Mouse (Mus musculus): ENCODE data around the gene Gm49366. TPM values are rescaled to one million over a fixed set of nuclear protein-coding genes. Genes with fewer than 3 reads are reported as not detected.
"Not testable (repeated sequence)": the region's sequence is repeated elsewhere in the genome, so short reads cannot be mapped to it uniquely, and the experiment has no call there.

Gm49366 gene
- polyA plus RNA-seq, 1 experiment from 2014 or later = not detected

GRCm38 (mm10) chr12:84034108-84034507 lies 4.6 kb upstream of the Gm49366 start:
- Histone ChIP-seq H3K9me3 (replicated peaks) (no peaks in the 10 kb centered on the region), H3K4me1 (peaks cover 2% of the 10 kb centered on the region; the same call in 1 of the 2 replicates), H3K27ac (no peak overlapping the region), H3K9ac (no peak overlapping the region), H3K4me3 (no peak overlapping the region), H3K4me2 (no peak overlapping the region), H3K36me3 (no peaks in the 10 kb centered on the region), H3K27me3 (replicated peaks) (peaks cover 19% of the 10 kb centered on the region)
- 21% methylated on average over 4 of the region's 4 CpGs for WGBS (ENCODE audit: insufficient replicate concordance)
- no peak for ATAC-seq

DNA sequence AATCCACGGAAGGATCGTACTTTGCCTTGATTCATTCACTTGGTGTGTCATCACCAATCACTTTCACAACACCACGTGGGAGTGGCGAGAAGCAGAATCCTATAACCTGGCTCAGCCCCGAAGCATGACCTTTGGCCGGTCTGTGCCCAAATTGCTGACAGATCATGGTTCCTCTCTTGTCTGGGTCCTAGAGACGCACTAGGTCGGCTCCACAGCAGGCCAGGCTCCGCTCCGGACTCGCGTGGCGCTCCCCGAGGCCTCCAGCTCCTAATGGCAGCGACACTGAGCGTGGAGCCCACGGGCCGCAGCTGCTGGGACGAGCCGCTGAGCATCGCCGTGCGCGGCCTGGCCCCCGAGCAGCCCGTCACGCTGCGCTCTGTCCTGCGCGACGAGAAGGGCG lies 494 bp upstream of the Gm49366 start, which contains the start of gene Acot4:
Acot4 (plus strand) TSS at position 139 of the 400 bp plus-strand sequence.
- H3K4me3 ChIP-seq = peak within 1 kb of the TSS; percentile 48
- peak within 1 kb of the TSS; percentile 35 for H3K9ac ChIP-seq
- H3K36me3 ChIP-seq; H3K9me3 ChIP-seq (replicated peaks); ATAC-seq; H3K4me1 ChIP-seq: not testable (repeated sequence)
- peak within 1 kb of the TSS; percentile 67 for H3K4me2 ChIP-seq
- H3K27me3 ChIP-seq (replicated peaks) = peaks cover 20% of the 10 kb centered on the region
- 14% methylated on average over 27 of the region's 32 CpGs for WGBS (ENCODE audit: insufficient replicate concordance)
- H3K27ac ChIP-seq = 0 out of 2 replicates have a peak within 1 kb of the TSS, but pooled peaks have one; percentile 25

DNA sequence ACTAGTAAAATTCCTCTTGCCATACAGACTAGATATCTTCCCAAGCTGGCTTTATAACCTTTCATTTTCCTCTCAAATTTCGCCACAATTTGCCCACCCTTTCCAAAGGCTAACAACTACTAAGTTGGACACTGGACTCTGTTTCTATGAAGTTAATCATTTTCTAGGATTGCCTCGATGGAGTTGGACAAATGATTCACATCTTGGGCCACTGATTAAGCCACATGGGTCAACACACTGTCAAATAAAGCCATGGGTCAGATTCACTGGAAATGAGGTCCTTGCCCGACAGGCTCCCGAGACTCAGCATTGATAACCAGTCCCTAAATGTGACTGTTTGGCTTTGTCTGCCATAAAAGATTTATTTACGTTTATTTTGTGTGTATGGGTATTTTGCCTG lies 3.5 kb downstream of the Gm49366 start:
- Histone ChIP-seq H3K36me3 (no peaks in the 10 kb centered on the region; the same call in 1 of the 2 replicates), H3K4me1 (no peaks in the 10 kb centered on the region), H3K9ac (no peak overlapping the region), H3K9me3 (replicated peaks) (no peaks in the 10 kb centered on the region), H3K4me3 (no peak overlapping the region), H3K27me3 (replicated peaks) (peaks cover 20% of the 10 kb centered on the region), H3K27ac (peak overlapping the region; percentile 73; the same call in 1 of the 2 replicates), H3K4me2 (no peak overlapping the region)
- ATAC-seq = 0 out of 2 replicates have a peak, but pooled peaks have one; percentile 37
- WGBS (ENCODE audit: insufficient replicate concordance) = 64% methylated on average over 5 of the region's 5 CpGs

DNA sequence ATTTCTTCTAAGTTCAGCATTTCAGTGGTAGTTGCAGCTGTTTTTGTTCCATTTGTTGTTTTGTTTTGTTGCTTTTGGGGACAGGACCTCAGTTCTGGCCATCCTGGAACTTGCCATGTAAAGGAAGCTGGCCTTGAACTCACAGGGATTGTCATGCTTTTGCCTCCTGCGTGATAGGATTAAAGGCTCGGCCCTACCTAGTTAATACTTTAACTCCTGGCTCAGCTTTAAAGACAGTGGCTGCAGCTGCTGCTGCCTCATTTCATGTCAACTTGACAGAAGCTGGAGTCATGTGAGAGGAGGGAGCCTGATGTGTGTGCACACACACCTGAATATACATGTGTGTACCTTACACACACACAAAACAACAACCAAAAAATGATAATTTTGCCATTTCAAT lies 5.3 kb downstream of the Gm49366 start:
- WGBS (ENCODE audit: insufficient replicate concordance) = 62% methylated on average over 2 of the region's 2 CpGs
- Histone ChIP-seq H3K4me1 (no peaks in the 10 kb centered on the region), H3K4me2 (no peak overlapping the region), H3K9ac (no peak overlapping the region), H3K36me3 (no peaks in the 10 kb centered on the region; the same call in 1 of the 2 replicates), H3K9me3 (replicated peaks) (0 out of 2 replicates have a peak, but pooled peaks cover 6% of the 10 kb centered on the region), H3K27ac (no peak overlapping the region), H3K27me3 (replicated peaks) (peaks cover 2% of the 10 kb centered on the region), H3K4me3 (no peak overlapping the region)
- no peak for ATAC-seq

- no peak for ATAC-seq
- no peak overlapping the region for H3K4me2 ChIP-seq
- H3K9me3 ChIP-seq (replicated peaks) = 0 out of 2 replicates have a peak, but pooled peaks cover 6% of the 10 kb centered on the region
- peaks cover 8% of the 10 kb centered on the region; the same call in 1 of the 2 replicates for H3K27me3 ChIP-seq (replicated peaks)
- no peak overlapping the region for H3K9ac ChIP-seq
- no peak overlapping the region for H3K27ac ChIP-seq
- H3K4me3 ChIP-seq = no peak overlapping the region
- H3K4me1 ChIP-seq = no peaks in the 10 kb centered on the region
- whole genome bisulfite sequencing (ENCODE audit: insufficient replicate concordance) = 81% methylated on average over 1 of the region's 1 CpGs
- H3K36me3 ChIP-seq = no peaks in the 10 kb centered on the region
Measured at GRCm38 (mm10) chr12:84046906-84047305, 8.2 kb downstream of the Gm49366 start.

GRCm38 (mm10) chr12:84050744-84051143 lies 12.0 kb downstream of the Gm49366 start:
- H3K9ac ChIP-seq; H3K4me2 ChIP-seq; H3K4me1 ChIP-seq; H3K36me3 ChIP-seq; H3K27ac ChIP-seq; H3K9me3 ChIP-seq (replicated peaks); H3K4me3 ChIP-seq; ATAC-seq: not testable (repeated sequence)
- peaks cover 41% of the 10 kb centered on the region for H3K27me3 ChIP-seq (replicated peaks)
- WGBS (ENCODE audit: insufficient replicate concordance) = 72% methylated on average over 5 of the region's 5 CpGs

GRCm38 (mm10) chr12:84051937-84052474 lies 13.3 kb downstream of the Gm49366 start, which contains the start of gene Acot3:
Acot3 (plus strand) TSS chr12:84052144.
- peaks cover 41% of the 10 kb centered on the region for H3K27me3 ChIP-seq (replicated peaks)
- no peaks in the 10 kb centered on the region for H3K4me1 ChIP-seq
- H3K4me3 ChIP-seq = peak within 1 kb of the TSS; percentile 45; the same call in 1 of the 2 replicates
- H3K9me3 ChIP-seq (replicated peaks) = 0 out of 2 replicates have a peak, but pooled peaks cover 6% of the 10 kb centered on the region
- peak within 1 kb of the TSS; percentile 63; the same call in 1 of the 2 replicates for H3K4me2 ChIP-seq
- WGBS (ENCODE audit: insufficient replicate concordance) = 32% methylated on average over 5 of the region's 5 CpGs
- no peaks in the 10 kb centered on the region for H3K36me3 ChIP-seq
- peak within 1 kb of the TSS; percentile 40 for H3K27ac ChIP-seq
- H3K9ac ChIP-seq = no peak within 1 kb of the TSS
- ATAC-seq = no peak

GRCm38 (mm10) chr12:84052609-84053008 lies 13.9 kb downstream of the Gm49366 start:
- H3K36me3 ChIP-seq = no peaks in the 10 kb centered on the region
- 0 out of 2 replicates have a peak, but pooled peaks cover 6% of the 10 kb centered on the region for H3K9me3 ChIP-seq (replicated peaks)
- 66% methylated on average over 7 of the region's 7 CpGs for WGBS (ENCODE audit: insufficient replicate concordance)
- 0 out of 2 replicates have a peak overlapping the region, but pooled peaks have one; percentile 45 for H3K4me3 ChIP-seq
- peak overlapping the region; percentile 40 for H3K27ac ChIP-seq
- H3K9ac ChIP-seq = no peak overlapping the region
- H3K4me1 ChIP-seq = no peaks in the 10 kb centered on the region
- peaks cover 41% of the 10 kb centered on the region for H3K27me3 ChIP-seq (replicated peaks)
- ATAC-seq = no peak
- H3K4me2 ChIP-seq = peak overlapping the region; percentile 63; the same call in 1 of the 2 replicates

GRCm38 (mm10) chr12:84053173-84053572 lies 14.4 kb downstream of the Gm49366 start:
- H3K27ac ChIP-seq = peak overlapping the region; percentile 28
- 8% methylated on average over 16 of the region's 16 CpGs for WGBS (ENCODE audit: insufficient replicate concordance)
- H3K36me3 ChIP-seq = no peaks in the 10 kb centered on the region
- peak overlapping the region; percentile 63 for H3K4me2 ChIP-seq
- peak overlapping the region; percentile 41 for H3K9ac ChIP-seq
- no peak for ATAC-seq
- peaks cover 41% of the 10 kb centered on the region for H3K27me3 ChIP-seq (replicated peaks)
- H3K4me3 ChIP-seq = peak overlapping the region; percentile 45
- no peaks in the 10 kb centered on the region for H3K4me1 ChIP-seq
- H3K9me3 ChIP-seq (replicated peaks) = 0 out of 2 replicates have a peak, but pooled peaks cover 4% of the 10 kb centered on the region

DNA sequence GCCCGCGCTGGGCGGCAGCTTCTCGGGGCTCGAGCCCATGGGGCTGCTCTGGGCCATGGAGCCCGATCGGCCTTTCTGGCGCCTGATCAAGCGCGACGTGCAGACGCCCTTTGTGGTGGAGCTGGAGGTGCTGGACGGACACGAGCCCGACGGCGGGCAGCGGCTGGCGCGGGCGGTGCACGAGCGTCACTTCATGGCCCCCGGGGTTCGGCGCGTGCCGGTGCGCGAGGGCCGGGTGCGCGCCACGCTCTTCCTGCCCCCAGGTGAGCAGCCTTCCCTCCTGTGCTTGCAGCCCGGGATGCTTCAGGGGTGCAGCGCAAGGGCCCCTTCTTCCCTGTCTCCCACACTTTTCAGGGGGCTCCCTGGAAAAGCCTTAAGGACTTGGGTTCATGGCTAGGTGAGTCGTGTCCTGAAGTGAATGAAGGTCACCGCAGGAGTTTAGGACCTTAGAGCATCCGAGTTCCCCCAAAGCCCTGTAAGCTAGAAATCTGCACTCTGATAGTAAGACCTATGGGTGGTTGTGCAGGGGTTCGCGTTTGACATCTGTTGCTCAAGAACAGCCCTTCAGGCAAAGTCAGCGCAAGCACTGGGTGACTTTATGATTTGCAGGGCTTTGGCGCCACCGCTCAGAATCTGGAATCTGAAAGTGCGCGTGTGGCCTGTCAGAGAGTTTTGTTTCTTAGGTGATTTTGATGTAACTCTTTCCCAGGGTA lies 15.1 kb downstream of the Gm49366 start:
- 4% methylated on average over 38 of the region's 46 CpGs for WGBS (ENCODE audit: insufficient replicate concordance)
- no peaks in the 10 kb centered on the region for H3K9me3 ChIP-seq (replicated peaks)
- H3K27ac ChIP-seq = peak overlapping the region; percentile 20; the same call in 1 of the 2 replicates
- H3K36me3 ChIP-seq = no peaks in the 10 kb centered on the region
- peak overlapping the region; percentile 63 for H3K4me2 ChIP-seq
- H3K4me3 ChIP-seq = peak overlapping the region; percentile 45
- H3K27me3 ChIP-seq (replicated peaks) = peaks cover 41% of the 10 kb centered on the region
- ATAC-seq = no peak
- H3K4me1 ChIP-seq = no peaks in the 10 kb centered on the region
- H3K9ac ChIP-seq = peak overlapping the region; percentile 41

GRCm38 (mm10) chr12:84060946-84061345 lies 22.2 kb downstream of the Gm49366 start:
- Histone ChIP-seq H3K4me3 (no peak overlapping the region), H3K36me3 (no peaks in the 10 kb centered on the region), H3K9me3 (replicated peaks) (no peaks in the 10 kb centered on the region), H3K27ac (no peak overlapping the region), H3K4me2 (no peak overlapping the region), H3K4me1 (no peaks in the 10 kb centered on the region), H3K9ac (no peak overlapping the region), H3K27me3 (replicated peaks) (peaks cover 11% of the 10 kb centered on the region)
- ATAC-seq = no peak
- 11% methylated on average over 2 of the region's 2 CpGs for WGBS (ENCODE audit: insufficient replicate concordance)

GRCm38 (mm10) chr12:84062336-84062735 lies 23.6 kb downstream of the Gm49366 start:
- Histone ChIP-seq H3K9ac (no peak overlapping the region), H3K36me3 (no peaks in the 10 kb centered on the region), H3K9me3 (replicated peaks) (no peaks in the 10 kb centered on the region), H3K4me2 (no peak overlapping the region), H3K27me3 (replicated peaks) (peaks cover 20% of the 10 kb centered on the region), H3K4me3 (no peak overlapping the region), H3K4me1 (no peaks in the 10 kb centered on the region), H3K27ac (no peak overlapping the region)
- ATAC-seq = no peak
- 81% methylated on average over 20 of the region's 20 CpGs for whole genome bisulfite sequencing (ENCODE audit: insufficient replicate concordance)
